Mouse (Mus musculus): ENCODE measurements around the gene Eqtn.
A peak's percentile ranks its signal among the peaks of the same experiment; 100 is the strongest.

Gene Eqtn

DNA sequence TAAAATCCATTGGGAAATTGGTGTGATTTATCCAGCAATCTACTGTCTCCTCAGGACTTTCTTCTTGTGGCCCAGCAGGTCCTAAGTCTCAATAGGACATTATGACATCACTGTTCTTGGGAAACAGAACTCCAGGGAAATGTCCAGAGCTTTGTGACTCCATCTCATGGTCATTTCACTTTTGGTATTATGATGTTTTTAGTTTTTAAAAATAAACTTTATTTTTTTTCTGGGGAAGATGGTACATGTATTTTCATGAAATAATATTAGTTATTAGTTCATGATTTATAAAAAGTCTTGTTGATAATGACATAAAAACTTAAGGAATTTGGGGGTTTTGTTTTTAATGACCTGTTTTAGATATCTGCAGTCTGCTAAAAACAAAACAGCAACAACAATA, at the start of gene Eqtn:
Eqtn (minus strand) TSS at position 101 of the 400 bp plus-strand sequence.
- no peak for DNase-seq (ENCODE audit: low spot score in 2 of 2)

DNA sequence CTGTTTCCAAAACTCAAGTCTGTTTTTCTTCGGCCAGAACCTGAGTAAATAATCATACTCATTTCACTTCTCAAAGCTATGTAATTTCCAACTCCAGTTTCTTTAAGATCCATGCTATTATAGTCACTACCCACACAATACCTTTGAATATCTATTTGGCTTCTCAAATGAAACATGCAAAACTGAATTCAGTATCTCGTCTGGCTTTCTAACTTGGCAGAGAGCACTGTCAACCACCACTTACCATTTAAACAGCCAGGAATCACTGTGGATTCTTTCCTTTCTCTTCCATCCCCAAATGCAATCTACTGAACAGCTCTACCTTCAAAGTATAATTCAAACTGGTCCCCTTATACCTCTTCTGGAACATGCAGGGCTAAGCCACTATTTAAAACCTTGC, 44.7 kb upstream of the Eqtn start:
- DNase-seq (ENCODE audit: low spot score in 2 of 2), result no peak

DNA sequence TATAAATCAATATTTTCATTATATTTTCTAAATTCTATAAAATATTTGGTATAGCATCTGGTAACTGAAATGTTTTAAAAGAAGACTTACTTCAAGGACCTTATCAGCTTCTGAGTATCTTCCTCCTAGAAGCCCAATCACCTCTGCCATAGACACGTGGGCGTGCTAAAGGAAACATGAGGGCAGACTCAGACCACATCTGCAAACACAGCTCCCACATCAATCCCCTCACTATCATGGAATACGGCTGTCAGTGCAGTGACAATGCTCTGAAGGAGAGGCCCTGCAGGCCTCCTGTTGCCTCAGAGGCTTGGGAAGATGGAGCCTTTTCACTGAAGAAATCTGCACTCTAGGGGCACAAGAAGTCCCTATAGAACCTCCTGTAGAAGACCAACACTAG, 24.1 kb upstream of the Eqtn start:
- no peak for DNase-seq (ENCODE audit: low spot score in 2 of 2)

DNA sequence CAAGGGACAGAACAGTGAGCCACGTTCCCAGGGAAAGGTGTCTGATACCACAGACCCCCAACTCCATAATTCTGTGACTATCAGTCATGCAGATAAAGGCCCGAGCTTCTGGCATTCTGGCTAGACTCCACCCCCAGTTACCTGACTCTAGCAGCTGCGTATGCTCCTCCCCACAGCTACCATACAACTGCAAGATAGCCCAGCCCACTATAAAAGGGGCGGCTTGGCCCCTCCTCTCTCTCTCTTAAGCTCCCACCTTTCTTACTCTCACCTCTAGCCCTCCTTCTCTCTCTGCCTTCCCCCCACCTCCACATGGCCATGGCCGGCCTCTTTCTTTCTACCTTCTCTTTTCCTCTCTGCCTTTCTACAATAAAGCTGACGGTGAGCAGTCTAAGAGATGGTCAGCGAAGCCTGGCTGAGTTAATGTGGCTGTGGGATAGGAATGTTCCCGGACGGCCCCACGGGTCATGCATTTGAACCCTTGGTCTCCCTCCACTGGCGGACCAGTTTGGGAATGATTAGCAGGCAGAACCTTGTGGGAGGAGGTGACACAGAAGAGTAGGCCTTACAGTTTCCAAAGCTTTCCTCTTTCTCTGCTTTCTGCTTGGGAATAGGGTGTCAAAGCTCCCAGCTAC, 12.7 kb upstream of the Eqtn start:
- no peak for DNase-seq (ENCODE audit: low spot score in 2 of 2)

DNA sequence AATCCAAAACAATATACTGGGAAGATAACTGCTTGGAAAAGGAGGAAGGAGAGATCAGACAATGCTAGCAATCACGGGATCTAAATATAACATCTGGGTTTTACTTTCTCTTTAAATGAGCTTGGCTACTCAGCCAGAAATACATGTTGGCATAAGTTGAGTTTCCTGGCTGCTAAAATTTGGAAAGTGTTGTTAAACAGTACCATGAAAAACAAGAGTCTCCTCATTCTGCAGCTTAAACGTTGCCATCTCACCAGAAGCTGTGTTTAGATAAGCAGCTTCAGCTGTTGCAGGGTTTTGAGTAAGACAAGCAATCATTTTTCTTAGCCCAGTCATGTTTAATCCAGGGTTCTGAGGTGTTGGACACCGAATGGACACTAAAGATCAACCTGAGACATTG, 26.9 kb downstream of the Eqtn start:
- no peak for DNase-seq (ENCODE audit: low spot score in 2 of 2)

DNA sequence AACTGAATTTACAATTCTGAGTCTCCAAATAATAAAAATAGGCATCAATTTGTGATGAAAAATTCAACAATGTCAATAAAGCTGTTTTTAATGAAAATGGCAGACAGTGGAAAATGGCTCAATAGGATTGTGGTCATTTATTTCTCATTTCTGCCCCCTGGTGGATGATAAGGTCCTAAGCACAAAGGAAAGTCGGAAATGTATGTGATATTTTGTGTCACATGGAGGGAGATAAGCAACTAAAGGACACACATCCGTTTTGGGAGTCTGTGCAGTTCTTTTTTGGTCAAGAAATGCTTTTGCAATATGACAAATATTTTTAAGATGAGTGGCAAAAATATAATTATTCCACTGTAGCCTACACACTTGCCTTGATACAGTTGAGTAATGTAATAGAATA, 27.9 kb downstream of the Eqtn start:
- DNase-seq (ENCODE audit: low spot score in 2 of 2), result peak in 1 of 2 experiments; percentile 24

Measured in right cerebral cortex, postnatal 10 days (tissue).